Mouse (Mus musculus) midbrain, embryonic 16.5 days (tissue): ENCODE measurements at regions not wholly inside any gene's neighbourhood (a gene's known extent, or its start where the extent isn't known, plus 50 kb on each side); places are given as distances from the start of the nearest gene placed in this dataset.

Experiments used
- ATAC-seq: fragments of 200-750 bp; cut with Nextera tagmentation; 2 replicates; pipeline ENCODE4 v1.8.0; 2017; ENCODE audit warnings: moderate TSS enrichment
- H3K27ac ChIP-seq: fragments of 300-500 bp; sonication (generic); 2 replicates; pipeline ENCODE4 v1.5.1; 2014; ENCODE audit warnings: mild to moderate bottlenecking, low read length, mixed read lengths
- H3K27me3 ChIP-seq: fragments of 300-500 bp; sonication (generic); 2 replicates; pipeline ENCODE4 v1.6.1; 2014; ENCODE audit warnings: low read depth, low read length, mixed read lengths; ENCODE audit not compliant: control insufficient read depth, insufficient read depth
- H3K36me3 ChIP-seq: fragments of 300-500 bp; sonication (generic); 2 replicates; pipeline ENCODE4 v1.6.1; 2014; ENCODE audit warnings: mild to moderate bottlenecking, low read length, moderate library complexity, mixed read lengths; ENCODE audit not compliant: control insufficient read depth, insufficient read depth
- H3K4me1 ChIP-seq: fragments of 300-500 bp; sonication (generic); 2 replicates; pipeline ENCODE4 v1.6.1; 2014; ENCODE audit warnings: mild to moderate bottlenecking, low read length, mixed read lengths; ENCODE audit not compliant: control insufficient read depth, insufficient read depth
- H3K4me2 ChIP-seq: fragments of 300-500 bp; sonication (generic); 2 replicates; pipeline ENCODE4 v1.6.1; 2014; ENCODE audit warnings: mild to moderate bottlenecking, low read length, mixed read lengths
- H3K4me3 ChIP-seq: fragments of 300-500 bp; sonication (generic); 2 replicates; pipeline ENCODE4 v1.5.1; 2014; ENCODE audit warnings: low read depth, mild to moderate bottlenecking, low read length, moderate library complexity, mixed read lengths
- H3K9ac ChIP-seq: fragments of 300-500 bp; sonication (generic); 2 replicates; pipeline ENCODE4 v1.6.1; 2014; ENCODE audit warnings: low read depth, low read length, mixed read lengths
- H3K9me3 ChIP-seq: fragments of 300-500 bp; sonication (generic); replicated peaks from 2 replicates; pipeline ENCODE4 v1.6.1; 2014; ENCODE audit warnings: mild to moderate bottlenecking, low read length, mixed read lengths; ENCODE audit not compliant: control insufficient read depth, poor library complexity, severe bottlenecking
- WGBS: fragments of 180-500 bp; shearing (Covaris S2); extraction: QIAGEN DNeasy Blood & Tissue Kit; methylation state at CpG from one replicate; pipeline ENCODE4 v1.1.7; 2014; 5-methylcytosine and 5-hydroxymethylcytosine counted together

DNA sequence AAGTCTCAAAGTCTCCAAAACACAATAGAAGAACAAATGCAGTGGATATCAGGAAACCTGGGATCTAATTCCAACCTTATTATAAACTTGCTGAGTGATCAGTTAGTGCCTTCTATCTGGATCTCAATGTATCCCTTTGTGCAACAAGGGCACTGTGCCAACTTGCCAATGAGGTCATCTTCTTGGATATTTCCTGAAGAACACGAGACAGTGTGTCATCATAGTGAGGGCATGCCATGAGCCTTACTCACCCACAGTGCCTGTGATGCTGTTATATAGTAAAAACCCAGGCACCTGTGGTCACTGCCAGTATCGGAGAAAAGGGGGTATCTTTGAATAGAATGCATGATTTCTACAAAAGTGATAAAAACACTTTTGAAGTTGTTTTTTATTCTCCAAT, 60.2 kb upstream of the Cd34 start:
- Histone ChIP-seq H3K27ac (no peak overlapping the region), H3K4me3 (no peak overlapping the region), H3K9ac (no peak overlapping the region), H3K4me1 (no peaks in the 10 kb centered on the region), H3K27me3 (no peaks in the 10 kb centered on the region), H3K9me3 (no peaks in the 10 kb centered on the region), H3K4me2 (no peak overlapping the region), H3K36me3 (no peaks in the 10 kb centered on the region)
- no peak for ATAC-seq
- 76% methylated on average over 2 of the region's 2 CpGs for WGBS

DNA sequence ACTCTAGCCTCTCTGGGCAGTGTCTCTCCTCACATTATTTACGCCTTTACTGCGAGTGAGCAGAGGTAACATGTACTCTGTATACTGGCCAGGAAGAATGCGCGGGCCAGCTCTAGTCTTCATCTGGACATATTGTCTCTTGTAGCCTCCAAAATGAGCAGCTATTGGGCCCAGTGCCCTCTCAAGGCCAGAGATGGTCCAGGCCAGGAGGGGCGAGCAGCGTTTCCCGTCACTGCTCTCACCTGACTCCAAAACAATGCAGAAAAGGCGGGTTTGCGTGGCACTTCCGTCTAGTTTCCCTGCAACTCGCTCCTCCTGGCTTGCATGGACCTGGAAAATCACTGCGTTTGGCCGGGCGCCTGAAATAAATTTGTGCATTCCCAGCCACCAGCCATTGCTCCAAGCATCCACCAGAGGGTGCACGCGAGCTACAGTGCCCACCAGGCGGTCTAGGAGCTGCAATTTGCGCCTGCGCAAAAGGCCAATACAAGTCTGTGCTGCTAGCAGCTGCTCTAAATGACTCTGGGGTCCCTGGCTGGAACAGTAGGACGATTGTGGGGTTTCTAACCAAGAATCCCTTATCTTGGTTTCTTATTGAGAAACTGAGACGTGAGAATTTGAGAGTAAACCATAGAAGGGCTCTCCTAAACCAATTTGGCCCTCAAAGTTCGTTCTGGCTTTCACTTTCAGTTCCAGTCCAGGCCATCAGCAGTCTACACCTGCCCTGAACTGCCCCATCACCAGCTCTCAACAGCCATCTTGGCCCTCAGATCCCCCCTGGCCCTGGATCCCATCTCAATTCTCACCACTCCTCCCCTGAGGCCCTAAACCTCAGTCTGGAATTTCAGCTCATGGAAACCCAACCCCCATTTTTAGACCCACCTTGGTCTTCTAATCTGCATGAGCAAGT, 59.0 kb upstream of the Cd34 start:
- Histone ChIP-seq H3K4me2 (peak overlapping the region; percentile 42), H3K9me3 (no peaks in the 10 kb centered on the region), H3K9ac (no peak overlapping the region), H3K4me3 (no peak overlapping the region), H3K36me3 (no peaks in the 10 kb centered on the region), H3K27ac (no peak overlapping the region), H3K4me1 (no peaks in the 10 kb centered on the region), H3K27me3 (no peaks in the 10 kb centered on the region)
- peak; percentile 71 for ATAC-seq
- WGBS, result 24% methylated on average over 22 of the region's 22 CpGs

DNA sequence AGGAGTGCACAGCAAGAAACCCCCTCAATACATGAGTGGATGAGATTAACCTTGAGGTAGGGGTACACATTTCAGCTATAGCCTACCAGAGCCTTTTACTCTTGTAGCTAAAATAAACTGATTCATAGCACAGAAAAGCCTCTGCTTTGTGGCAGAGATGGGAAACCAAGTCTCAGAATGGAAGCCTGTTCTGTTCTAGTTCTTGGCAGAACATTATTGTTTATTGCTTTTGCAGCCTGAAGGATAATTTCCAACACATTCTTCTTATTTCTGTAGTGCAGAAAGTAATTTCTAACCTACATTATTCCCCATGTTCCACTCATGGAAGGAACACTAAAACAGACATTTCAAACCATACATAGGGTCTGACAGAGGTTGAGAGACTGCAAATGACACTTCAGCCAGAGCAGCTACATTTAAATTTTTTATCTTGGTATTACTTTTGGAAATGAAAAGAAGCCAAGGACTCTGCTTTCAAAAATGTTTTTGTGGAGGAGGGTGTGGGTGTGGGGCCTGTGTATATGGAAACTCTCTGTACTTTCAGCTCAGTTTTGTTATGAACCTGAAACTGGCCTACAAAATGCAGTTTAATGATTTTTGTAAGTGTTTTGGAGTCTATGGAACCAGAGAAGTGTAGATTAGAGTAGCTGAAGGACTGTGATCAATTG, 56.9 kb upstream of the Cd34 start:
- Histone ChIP-seq H3K27me3 (no peaks in the 10 kb centered on the region), H3K4me2 (no peak overlapping the region), H3K9me3 (no peaks in the 10 kb centered on the region), H3K4me3 (no peak overlapping the region), H3K9ac (no peak overlapping the region), H3K4me1 (no peaks in the 10 kb centered on the region), H3K27ac (no peak overlapping the region), H3K36me3 (no peaks in the 10 kb centered on the region)
- no peak for ATAC-seq

DNA sequence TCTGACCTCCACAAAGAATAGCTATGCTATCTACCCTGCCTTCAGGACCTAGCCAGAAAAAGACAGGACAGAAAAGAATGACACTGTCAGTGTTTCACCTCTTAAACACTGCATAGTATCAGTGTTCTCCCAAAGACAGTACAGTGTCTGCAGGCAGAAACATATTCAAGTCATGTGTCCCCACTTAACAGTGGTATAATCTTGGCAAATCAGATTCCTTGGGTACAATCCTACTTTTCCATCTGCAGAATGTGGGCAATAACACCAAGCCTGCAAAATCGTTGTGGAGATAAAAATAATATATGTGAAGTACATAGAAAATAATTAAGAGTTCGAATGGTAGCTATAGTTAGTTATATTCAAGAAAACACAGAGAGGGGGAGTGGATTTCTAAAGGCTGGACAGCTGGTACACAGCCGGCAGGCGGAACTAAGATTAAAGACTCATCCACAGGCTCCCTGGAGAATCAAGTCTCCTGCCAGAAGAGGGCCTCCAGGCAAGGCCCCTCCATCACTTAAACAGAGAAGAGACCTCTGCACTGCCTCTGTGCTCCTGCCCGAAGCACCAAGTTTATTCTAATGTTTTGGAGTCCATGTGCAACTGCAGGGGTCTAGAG, 53.4 kb upstream of the Cd34 start:
- H3K27me3 ChIP-seq, result no peaks in the 10 kb centered on the region

DNA sequence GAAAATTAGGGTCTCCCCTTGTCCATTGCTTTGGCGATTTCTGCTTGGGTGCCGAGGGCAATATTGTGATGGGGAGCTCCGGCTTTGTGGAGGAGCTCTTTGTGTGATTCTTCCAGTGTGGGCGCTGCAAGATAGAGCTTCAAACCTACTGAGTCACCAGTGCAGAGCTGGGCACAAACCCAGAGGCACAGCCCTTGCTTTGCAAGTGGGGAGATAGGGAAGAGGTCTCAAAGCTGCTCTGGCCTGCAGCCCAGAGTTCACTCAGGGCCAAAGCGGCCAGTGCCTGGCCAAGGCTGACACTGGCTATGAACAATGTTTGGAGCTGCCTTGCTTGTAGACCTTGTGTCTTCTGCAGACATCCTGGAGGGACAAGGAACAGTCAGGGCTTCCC, 52.9 kb upstream of the Cd34 start:
- Histone ChIP-seq H3K9ac (no peak overlapping the region), H3K27ac (no peak overlapping the region), H3K4me2 (no peak overlapping the region), H3K27me3 (no peaks in the 10 kb centered on the region), H3K9me3 (no peaks in the 10 kb centered on the region), H3K4me3 (no peak overlapping the region), H3K36me3 (no peaks in the 10 kb centered on the region), H3K4me1 (no peaks in the 10 kb centered on the region)
- WGBS, result 80% methylated on average over 5 of the region's 5 CpGs
- ATAC-seq, result no peak

More for the DNA sequence above, 53.4 kb upstream of the Cd34 start:
- H3K4me1 ChIP-seq, result no peaks in the 10 kb centered on the region
- H3K9ac ChIP-seq, result no peak overlapping the region
- no peaks in the 10 kb centered on the region for H3K36me3 ChIP-seq
- no peak overlapping the region for H3K27ac ChIP-seq
- WGBS, result 53% methylated on average over 5 of the region's 5 CpGs
- ATAC-seq, result no peak
- no peak overlapping the region for H3K4me2 ChIP-seq
- no peaks in the 10 kb centered on the region for H3K9me3 ChIP-seq
- no peak overlapping the region for H3K4me3 ChIP-seq
